Mouse (Mus musculus): Measurements from ENCODE around the gene March9. TPM values are rescaled to one million over a fixed set of nuclear protein-coding genes. Genes with fewer than 3 reads are reported as not detected.

March9 gene
- total RNA-seq (2023) = not detected in 2 replicates

GRCm38 (mm10) chr10:127059968-127060916 lies at the start of gene March9:
March9 (minus strand) TSS chr10:127060184.

GRCm38 (mm10) chr10:127075080-127075479 lies 15.1 kb upstream of the March9 start, which contains the start of gene Agap2:
Agap2 (plus strand) TSS chr10:127075284.

GRCm38 (mm10) chr10:127070190-127071121 lies 10.5 kb upstream of the March9 start, which contains the start of gene Tspan31:
Tspan31 (minus strand) TSS chr10:127070264.

GRCm38 (mm10) chr10:127063239-127063872 lies 3.4 kb upstream of the March9 start, which contains the start of gene Cdk4:
Cdk4 (plus strand) TSS chr10:127063534.

GRCm38 (mm10) chr10:127047954-127048353 lies 12.0 kb downstream of the March9 start, which contains the start of gene Cyp27b1:
Cyp27b1 (plus strand) TSS chr10:127048250.

GRCm38 (mm10) chr10:127041274-127041766 lies 18.7 kb downstream of the March9 start, which contains the start of the genes Mettl1 and Eef1akmt3:
Mettl1 (plus strand) TSS chr10:127041414.
Eef1akmt3 (minus strand) TSS chr10:127041513.

GRCm38 (mm10) chr10:127030336-127031296 lies 29.4 kb downstream of the March9 start, which contains the start of gene Tsfm:
Tsfm (minus strand) TSS chr10:127030840.

Other genes with a start within 250 kb of the March9 start
- 2.1 and 3.3 TPM in 2 replicates for gene Atp23, start 158.8 kb downstream of the March9 start, total RNA-seq (2023)
- gene Ctdsp2, start 81.5 kb downstream of the March9 start, total RNA-seq (2023) = 110 and 128 TPM in 2 replicates
- gene Avil, start 59.5 kb downstream of the March9 start, total RNA-seq (2023) = 0.19 TPM in 1 of 2 replicates, not detected in the other
- 8.8 and 10.2 TPM in 2 replicates for gene Tsfm, start 29.3 kb downstream of the March9 start, total RNA-seq (2023)
- gene Mettl1, start 18.8 kb downstream of the March9 start, total RNA-seq (2023) = 1.9 and 3.1 TPM in 2 replicates
- not detected in 2 replicates for gene Eef1akmt3, start 18.7 kb downstream of the March9 start, total RNA-seq (2023)
- gene Cyp27b1, start 11.9 kb downstream of the March9 start, total RNA-seq (2023) = not detected in 2 replicates
- gene Cdk4, start 3.4 kb upstream of the March9 start, total RNA-seq (2023) = 64.9 and 82.5 TPM in 2 replicates
- 21.0 and 21.9 TPM in 2 replicates for gene Tspan31, start 10.1 kb upstream of the March9 start, total RNA-seq (2023)
- gene Agap2, start 15.1 kb upstream of the March9 start, total RNA-seq (2023) = 48.7 and 56.4 TPM in 2 replicates
- 96.0 and 111 TPM in 2 replicates for gene Os9, start 60.9 kb upstream of the March9 start, total RNA-seq (2023)
- gene B4galnt1, start 105.0 kb upstream of the March9 start, total RNA-seq (2023) = 90.5 and 91.7 TPM in 2 replicates
- gene Slc26a10, start 120.5 kb upstream of the March9 start, total RNA-seq (2023) = not detected in 2 replicates
- gene Arhgef25, start 129.9 kb upstream of the March9 start, total RNA-seq (2023) = not detected in 2 replicates
- gene Dtx3, start 135.5 kb upstream of the March9 start, total RNA-seq (2023) = 13.5 and 23.8 TPM in 2 replicates
- gene Pip4k2c, start 151.4 kb upstream of the March9 start, total RNA-seq (2023) = 34.4 and 42.1 TPM in 2 replicates
- gene Kif5a, start 203.2 kb upstream of the March9 start, total RNA-seq (2023) = 0.07 and 0.47 TPM in 2 replicates
- gene Dctn2, start 206.2 kb upstream of the March9 start, total RNA-seq (2023) = 108 and 131 TPM in 2 replicates
- 168 and 220 TPM in 2 replicates for gene Mbd6, start 228.8 kb upstream of the March9 start, total RNA-seq (2023)

Measured in neutrophil, adult 65 days (primary cell).